Mouse (Mus musculus): ENCODE measurements around the gene Cep170b. TPM values are rescaled to one million over a fixed set of nuclear protein-coding genes. Genes with fewer than 3 reads are reported as not detected.

Cep170b gene
- polyA plus RNA-seq, 1 experiment from 2014 or later: 8.5 TPM

Other genes starting within 250 kb of the Cep170b start
- not detected in 2 replicates for gene A530016L24Rik, start 231.0 kb upstream of the Cep170b start, polyA plus RNA-seq (2014; fragmentation: Nextera tagmentation; extraction: Ambion mirVana)
- 6.0 and 7.0 TPM in 2 replicates for gene Tmem179, start 203.7 kb upstream of the Cep170b start, polyA plus RNA-seq (2014; fragmentation: Nextera tagmentation; extraction: Ambion mirVana)
- gene Inf2, start 131.7 kb upstream of the Cep170b start, polyA plus RNA-seq (2014; fragmentation: Nextera tagmentation; extraction: Ambion mirVana): 1.2 and 1.4 TPM in 2 replicates
- 2.1 and 2.6 TPM in 2 replicates for gene Adssl1, start 100.4 kb upstream of the Cep170b start, polyA plus RNA-seq (2014; fragmentation: Nextera tagmentation; extraction: Ambion mirVana)
- gene Siva1, start 75.8 kb upstream of the Cep170b start, polyA plus RNA-seq (2014; fragmentation: Nextera tagmentation; extraction: Ambion mirVana): 178 and 182 TPM in 2 replicates
- 50.8 and 76.5 TPM in 2 replicates for gene Akt1, start 45.6 kb upstream of the Cep170b start, polyA plus RNA-seq (2014; fragmentation: Nextera tagmentation; extraction: Ambion mirVana)
- gene Zbtb42, start 41.6 kb upstream of the Cep170b start, polyA plus RNA-seq (2014; fragmentation: Nextera tagmentation; extraction: Ambion mirVana): 4.3 and 7.0 TPM in 2 replicates
- 4.7 and 6.2 TPM in 2 replicates for gene Pld4, start 40.2 kb downstream of the Cep170b start, polyA plus RNA-seq (2014; fragmentation: Nextera tagmentation; extraction: Ambion mirVana)
- 0.21 and 0.29 TPM in 2 replicates for gene Ahnak2, start 82.2 kb downstream of the Cep170b start, polyA plus RNA-seq (2014; fragmentation: Nextera tagmentation; extraction: Ambion mirVana)
- 15.4 and 15.9 TPM in 2 replicates for gene Clba1, start 88.5 kb downstream of the Cep170b start, polyA plus RNA-seq (2014; fragmentation: Nextera tagmentation; extraction: Ambion mirVana)
- 146 and 151 TPM in 2 replicates for gene Cdca4, start 109.0 kb downstream of the Cep170b start, polyA plus RNA-seq (2014; fragmentation: Nextera tagmentation; extraction: Ambion mirVana)
- not detected in 2 replicates for gene Gpr132, start 147.8 kb downstream of the Cep170b start, polyA plus RNA-seq (2014; fragmentation: Nextera tagmentation; extraction: Ambion mirVana)
- 4.2 and 4.7 TPM in 2 replicates for gene Jag2, start 209.3 kb downstream of the Cep170b start, polyA plus RNA-seq (2014; fragmentation: Nextera tagmentation; extraction: Ambion mirVana)
- gene Nudt14, start 221.7 kb downstream of the Cep170b start, polyA plus RNA-seq (2014; fragmentation: Nextera tagmentation; extraction: Ambion mirVana): 57.3 and 69.9 TPM in 2 replicates

Measured in hindbrain, embryonic 11.5 days (tissue).